Mouse (Mus musculus): ENCODE results near the gene H2-T24.

The H2-T24 gene

DNA sequence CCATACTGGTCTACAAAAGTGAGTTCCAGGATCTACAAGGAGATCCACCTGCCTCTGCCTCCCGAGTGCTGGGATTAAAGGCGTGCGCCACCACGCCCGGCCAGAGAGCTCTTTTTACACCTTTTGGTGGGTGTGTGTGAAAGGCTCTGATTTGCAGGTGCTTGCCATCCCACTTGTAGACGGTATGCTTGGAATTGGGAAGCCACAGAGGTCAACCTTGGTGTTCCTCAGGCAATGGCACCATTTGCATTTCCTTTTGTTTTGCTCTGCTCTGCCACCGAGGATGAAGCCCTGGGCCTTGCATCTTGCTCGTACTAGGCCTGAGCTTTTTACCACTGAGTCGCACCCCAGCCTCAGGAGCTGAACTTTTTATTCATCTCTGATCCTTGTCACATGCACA lies 38.6 kb downstream of the H2-T24 start:
- DNase-seq (ENCODE audit: low spot score in 2 of 2): no peak

GRCm38 (mm10) chr17:35980363-35980754 lies 40.0 kb downstream of the H2-T24 start:
- DNase-seq (ENCODE audit: low spot score in 2 of 2): peak in 1 of 2 experiments; percentile 52

DNA sequence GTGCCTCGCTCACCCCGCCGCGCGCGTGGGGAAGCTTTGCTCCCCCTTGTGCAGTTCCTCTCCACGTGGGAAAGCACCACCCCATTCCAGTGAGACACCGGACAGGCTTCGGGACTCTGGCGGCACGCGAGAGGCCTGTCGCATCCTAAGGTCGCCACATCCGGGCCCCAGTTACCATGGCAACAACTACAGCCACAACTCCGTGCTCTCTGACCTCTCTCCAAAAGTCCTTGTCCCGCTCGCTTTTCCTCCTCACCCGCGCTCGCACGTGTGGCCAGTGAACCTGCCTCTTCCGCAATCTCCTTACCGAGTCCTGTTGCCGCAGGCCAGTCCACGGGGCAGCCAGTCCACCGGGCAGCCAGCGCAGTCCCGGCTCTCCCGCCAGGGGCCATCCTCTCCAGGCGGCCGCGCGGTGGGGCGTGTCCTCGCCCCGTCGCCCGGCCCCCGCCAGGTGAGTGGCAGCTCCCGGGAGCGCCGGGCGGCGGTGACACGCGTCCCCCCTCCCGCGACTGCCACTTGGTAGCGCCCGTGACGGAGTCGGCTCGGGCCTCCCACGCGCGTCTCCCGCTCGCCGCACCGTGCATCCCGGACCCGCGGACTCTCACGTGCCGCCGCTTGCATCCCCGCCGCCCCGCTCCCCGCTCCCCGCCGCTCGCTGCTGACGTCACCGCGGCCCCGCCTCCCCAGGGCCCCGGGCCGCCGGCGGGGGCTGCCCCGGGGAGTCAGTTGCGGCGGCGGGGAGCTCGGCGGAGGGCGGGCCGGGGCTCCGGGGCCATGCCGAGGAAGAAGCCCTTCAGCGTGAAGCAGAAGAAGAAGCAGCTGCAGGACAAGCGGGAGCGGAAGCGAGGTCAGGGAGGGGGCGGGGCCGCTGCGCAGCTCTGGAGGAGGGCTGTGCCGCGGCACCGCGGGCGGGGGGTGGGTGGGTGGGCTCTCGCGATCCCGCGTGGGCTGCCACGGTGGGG lies 40.7 kb downstream of the H2-T24 start, which contains the start of the genes Gnl1 and Prr3:
Gnl1 (plus strand) TSS at position 451 of the 962 bp plus-strand sequence.
Prr3 (minus strand) TSS at position 836 of the 962 bp plus-strand sequence.
- peak; percentile 72 to 87 for DNase-seq (ENCODE audit: low spot score in 2 of 2)

DNA sequence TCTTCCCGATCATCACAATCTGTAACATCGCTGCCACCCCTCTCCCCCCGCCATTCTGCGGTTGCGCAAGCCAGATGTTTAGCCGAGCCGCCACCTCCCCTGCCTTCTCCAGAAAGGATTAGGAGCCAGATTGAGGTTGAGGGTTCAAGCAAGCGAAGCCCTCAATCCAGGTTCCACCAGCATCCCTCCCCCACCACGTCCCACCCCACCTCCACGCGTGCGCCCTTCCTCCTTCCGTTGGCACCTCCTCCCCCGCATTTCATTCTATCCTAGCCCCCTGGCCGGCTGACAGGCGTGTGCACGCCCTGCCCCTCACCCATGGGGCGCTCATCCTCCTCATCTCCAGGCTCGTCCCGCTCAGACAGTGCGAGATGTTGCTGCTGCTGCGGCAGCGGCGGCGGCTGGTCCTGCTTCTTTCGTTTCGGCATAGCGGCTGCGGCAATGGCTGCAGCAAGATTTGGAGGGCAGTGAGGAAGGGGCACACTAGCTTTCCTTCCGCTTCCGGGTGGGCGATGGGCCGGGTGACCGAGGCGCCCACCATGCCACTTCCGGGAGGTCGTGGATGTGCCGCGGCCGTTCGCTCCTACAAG lies 41.5 kb downstream of the H2-T24 start:
- peak; percentile 66 to 86 for DNase-seq (ENCODE audit: low spot score in 2 of 2)

DNA sequence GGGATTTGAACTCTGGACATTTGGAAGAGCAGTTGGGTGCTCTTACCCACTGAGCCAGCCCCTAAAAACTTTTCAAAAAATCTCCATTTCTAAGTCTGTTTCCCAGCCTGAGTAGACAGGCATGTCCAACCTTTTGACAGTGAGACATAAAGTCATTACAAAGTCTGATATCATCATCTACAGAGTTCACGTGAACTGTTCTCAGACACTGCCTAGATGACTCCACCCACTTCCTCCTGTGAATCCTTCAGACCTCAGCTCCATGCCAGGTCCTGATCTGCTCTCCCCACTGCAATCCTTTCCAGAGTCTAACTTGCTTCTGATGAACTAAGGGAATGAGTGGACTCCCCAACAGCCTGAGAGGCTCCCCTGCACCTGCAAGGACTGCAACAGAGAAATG lies 48.2 kb downstream of the H2-T24 start:
- DNase-seq (ENCODE audit: low spot score in 2 of 2): no peak

- peak; percentile 96 to 99 for DNase-seq (ENCODE audit: low spot score in 2 of 2)
These were observed 50.7 kb downstream of the H2-T24 start, which contains the start of gene Abcf1 for GRCm38 (mm10) chr17:35969418-35970389. Gene Abcf1 (minus strand): TSS chr17:35969761.

DNA sequence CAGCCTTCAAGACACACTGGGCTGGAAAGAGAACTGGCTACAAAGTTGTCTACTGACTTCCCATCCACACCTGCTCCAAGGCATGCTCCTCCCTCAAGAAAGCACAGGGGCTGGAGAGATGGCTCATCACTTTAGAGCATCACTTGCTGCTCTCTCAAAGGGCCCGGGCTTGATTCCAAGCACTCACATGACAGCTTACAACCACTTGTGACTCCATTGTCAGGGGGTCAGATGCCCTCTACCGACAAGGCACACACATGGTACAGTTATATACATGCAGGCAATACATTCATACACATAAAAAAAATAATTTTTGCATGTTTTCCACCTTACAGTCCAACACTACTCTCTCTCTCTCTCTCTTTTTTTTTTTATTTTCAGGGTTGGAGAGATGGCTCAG lies 52.7 kb downstream of the H2-T24 start:
- no peak for DNase-seq (ENCODE audit: low spot score in 2 of 2)

GRCm38 (mm10) chr17:35963279-35963678 lies 57.1 kb downstream of the H2-T24 start:
- DNase-seq (ENCODE audit: low spot score in 2 of 2): no peak

DNA sequence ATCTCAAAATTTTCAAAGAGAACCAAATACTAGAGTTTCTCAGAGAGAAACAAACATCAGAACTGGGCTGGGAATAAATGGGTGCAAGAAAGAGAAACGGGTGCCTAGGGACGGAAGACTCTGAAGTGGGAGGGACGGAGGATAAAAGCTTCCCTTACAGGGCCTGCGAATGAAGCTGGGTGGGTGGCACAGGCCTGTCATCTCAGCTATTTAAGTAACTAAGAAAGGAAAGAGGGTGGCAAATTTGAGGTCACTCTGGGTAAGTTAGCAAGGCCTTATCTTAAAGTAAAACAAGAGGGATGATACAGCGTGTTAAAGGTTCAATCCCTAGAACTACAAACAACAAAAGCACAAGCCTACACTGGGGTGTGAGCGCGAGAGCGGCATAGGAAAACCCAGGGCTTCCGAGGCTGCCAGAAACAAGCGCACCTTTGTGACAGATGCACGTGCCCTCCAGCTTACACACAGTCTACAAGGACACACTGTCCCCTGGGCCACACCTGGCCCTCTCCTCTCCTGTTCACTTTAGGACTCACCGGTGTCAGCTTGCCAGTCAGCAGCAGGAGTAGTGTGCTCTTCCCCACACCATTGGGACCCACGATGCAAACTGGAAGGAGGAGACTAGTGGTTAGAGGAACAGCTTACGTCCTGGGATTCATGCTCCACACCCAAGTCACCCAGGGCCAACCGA lies 61.7 kb downstream of the H2-T24 start:
- DNase-seq (ENCODE audit: low spot score in 2 of 2): no peak
